Mouse (Mus musculus) MEL (cell line): Measurements from ENCODE around the gene Sgf29. TPM values are rescaled to one million over a fixed set of nuclear protein-coding genes. Genes with fewer than 3 reads are reported as not detected.

Experiments
- DNase-seq: peaks from one replicate; pipeline ENCODE4 v3.0.0; 2011; ENCODE audit warnings: low read depth, low spot score
- H3K27ac ChIP-seq: 2 replicates; pipeline ENCODE4 v1.5.1; 2012; ENCODE audit warnings: low read depth, mild to moderate bottlenecking, control low read depth, low read length, moderate library complexity; ENCODE audit not compliant: control insufficient read depth
- H3K27me3 ChIP-seq, 2 experiments: fragments of 150-350 bp in 1 of 2; sonication (generic) in 1 of 2; 2 replicates each; pipeline ENCODE4 v1.6.1; 2012; ENCODE audit warnings: low read length in 2 of 2, mild to moderate bottlenecking in 2 of 2, improper control_type of control experiment in 1 of 2, moderate library complexity in 1 of 2; ENCODE audit not compliant: insufficient read depth in 2 of 2, control insufficient read depth in 1 of 2
- H3K36me3 ChIP-seq, 2 experiments: 2 replicates each; pipeline ENCODE4 v1.6.1; 2012 to 2014; ENCODE audit warnings: low read length in 2 of 2, improper control_type of control experiment in 1 of 2, inconsistent platforms in 1 of 2, mild to moderate bottlenecking in 1 of 2; ENCODE audit not compliant: insufficient read depth in 2 of 2, control insufficient read depth in 1 of 2
- H3K4me1 ChIP-seq, 2 experiments: fragments of 150-350 bp in 1 of 2; sonication (generic) in 1 of 2; 2 replicates each; pipeline ENCODE4 v1.6.1; 2012; ENCODE audit warnings: low read length in 2 of 2, improper control_type of control experiment in 1 of 2, mild to moderate bottlenecking in 1 of 2; ENCODE audit not compliant: insufficient read depth in 2 of 2, control insufficient read depth in 1 of 2
- H3K4me3 ChIP-seq, 2 experiments: fragments of 150-350 bp in 1 of 2; sonication (generic) in 1 of 2; 2 replicates each; pipeline ENCODE4 v1.5.1; 2012; ENCODE audit warnings: low read depth in 2 of 2, low read length in 2 of 2, mild to moderate bottlenecking in 2 of 2, moderate library complexity in 2 of 2, control low read depth in 1 of 2, improper control_type of control experiment in 1 of 2; ENCODE audit not compliant: control insufficient read depth in 1 of 2, insufficient read depth in 1 of 2
- H3K79me2 ChIP-seq: 2 replicates; pipeline ENCODE4 v1.6.1; 2012; ENCODE audit warnings: mild to moderate bottlenecking, low read length, moderate library complexity; ENCODE audit not compliant: control insufficient read depth, poor library complexity, insufficient read depth
- H3K9ac ChIP-seq: 2 replicates; pipeline ENCODE4 v1.6.1; 2012; ENCODE audit warnings: low read depth, mild to moderate bottlenecking, control low read depth, low read length, moderate library complexity; ENCODE audit not compliant: control insufficient read depth, poor library complexity, severe bottlenecking
- H3K9me3 ChIP-seq: fragments of 150-350 bp; sonication (generic); replicated peaks from 2 replicates; pipeline ENCODE4 v1.6.1; 2012; ENCODE audit warnings: mild to moderate bottlenecking, low read length, improper control_type of control experiment, moderate library complexity; ENCODE audit not compliant: insufficient read depth
- BHLHE40 ChIP-seq: IDR thresholded peaks from 2 replicates; pipeline ENCODE4 v1.6.1; 2012; ENCODE audit warnings: low read depth, mild to moderate bottlenecking, inconsistent platforms, low read length, improper control_type of control experiment, borderline replicate concordance
- CHD1 ChIP-seq: IDR thresholded peaks from 2 replicates; pipeline ENCODE4 v1.6.1; 2012; ENCODE audit warnings: low read depth, mild to moderate bottlenecking, inconsistent platforms, low read length, improper control_type of control experiment
- E2F4 ChIP-seq: IDR thresholded peaks from 2 replicates; pipeline ENCODE4 v1.6.1; 2011; ENCODE audit warnings: low read depth, low read length, improper control_type of control experiment, borderline replicate concordance
- ELF1 ChIP-seq: IDR thresholded peaks from 2 replicates; pipeline ENCODE4 v1.6.1; 2014; ENCODE audit warnings: low read depth, mild to moderate bottlenecking, inconsistent platforms, low read length, improper control_type of control experiment, moderate library complexity
- EP300 ChIP-seq, 2 experiments: IDR thresholded peaks; 2 replicates each; pipeline ENCODE4 v1.6.1; 2011; ENCODE audit warnings: improper control_type of control experiment in 2 of 2, low read length in 2 of 2, low read depth in 1 of 2, mild to moderate bottlenecking in 1 of 2
- ETS1 ChIP-seq: IDR thresholded peaks from 2 replicates; pipeline ENCODE4 v1.6.1; 2012; ENCODE audit warnings: low read depth, mild to moderate bottlenecking, inconsistent platforms, low read length, improper control_type of control experiment, moderate library complexity
- MAX ChIP-seq: IDR thresholded peaks from 2 replicates; pipeline ENCODE4 v1.6.1; 2011; ENCODE audit warnings: low read length, improper control_type of control experiment
- NELFE ChIP-seq: IDR thresholded peaks from 2 replicates; pipeline ENCODE4 v1.6.1; 2011; ENCODE audit warnings: low read depth, low read length, improper control_type of control experiment
- POLR2AphosphoS5 ChIP-seq: IDR thresholded peaks from 2 replicates; pipeline ENCODE4 v1.6.1; 2012; ENCODE audit warnings: low read depth, borderline replicate concordance, mild to moderate bottlenecking, inconsistent platforms, low read length, moderate library complexity, mixed read lengths
- RAD21 ChIP-seq: IDR thresholded peaks from 2 replicates; pipeline ENCODE4 v1.6.1; 2011; ENCODE audit warnings: mild to moderate bottlenecking, low read depth, low read length, improper control_type of control experiment
- RCOR1 ChIP-seq: IDR thresholded peaks from 2 replicates; pipeline ENCODE4 v1.6.1; 2012; ENCODE audit warnings: low read depth, mild to moderate bottlenecking, inconsistent platforms, low read length, improper control_type of control experiment
- SIN3A ChIP-seq: IDR thresholded peaks from 2 replicates; pipeline ENCODE4 v1.6.1; 2012; ENCODE audit warnings: low read length, improper control_type of control experiment, inconsistent platforms
- TCF12 ChIP-seq: IDR thresholded peaks from 2 replicates; pipeline ENCODE4 v1.6.1; 2014; ENCODE audit warnings: low read depth, mild to moderate bottlenecking, inconsistent platforms, low read length, improper control_type of control experiment, moderate library complexity
- ZC3H11A ChIP-seq: IDR thresholded peaks from 2 replicates; pipeline ENCODE4 v1.6.1; 2012; ENCODE audit warnings: low read depth, mild to moderate bottlenecking, inconsistent platforms, low read length, improper control_type of control experiment
- ZKSCAN1 ChIP-seq: IDR thresholded peaks from 2 replicates; pipeline ENCODE4 v1.6.1; 2012; ENCODE audit warnings: low read depth, mild to moderate bottlenecking, inconsistent platforms, low read length, improper control_type of control experiment, moderate library complexity
- ZNF384 ChIP-seq: IDR thresholded peaks from 2 replicates; pipeline ENCODE4 v1.6.1; 2012; ENCODE audit warnings: low read depth, mild to moderate bottlenecking, inconsistent platforms, low read length, improper control_type of control experiment
- polyA plus RNA-seq, 2 experiments: library from polyadenylated mRNA; stranded (reverse) in 1 of 2; unstranded in 1 of 2; fragments of >175 nt in 1 of 2; fragments of >200 nt in 1 of 2; gene quantifications; 2 replicates each; pipeline versions ENCODE4 v1.2.1 to v1.2.4; 2012; ENCODE audit warnings: low replicate concordance in 2 of 2, low read depth in 1 of 2; ENCODE audit not compliant: insufficient read length in 2 of 2, insufficient read depth in 1 of 2, missing spikeins in 1 of 2
- total RNA-seq: library from RNA; depleted of rRNA; stranded (reverse); fragments of 300-350 nt; gene quantifications from 2 replicates; pipeline ENCODE4 v1.2.3, GENCODE M21; 2012

Gene Sgf29
- total and polyA plus RNA-seq, 3 experiments: 81.7 to 117 TPM; not detected in 1

GRCm38 (mm10) chr7:126663646-126664045 lies 14.5 kb downstream of the Sgf29 start:
- H3K27me3 ChIP-seq: no peaks in the 10 kb centered on the region
- no peak overlapping the region for H3K27ac ChIP-seq
- TF ChIP-seq MAX: no peak
- TF ChIP-seq CHD1: no peak
- no peak for TF ChIP-seq E2F4
- no peak for TF ChIP-seq ZC3H11A
- no peak for TF ChIP-seq RCOR1
- no peak for TF ChIP-seq EP300 (IDR thresholded peaks at IDR 0.05; ENCODE audit: low read depth in 1 of 2, low read length in 2 of 2)
- TF ChIP-seq ELF1: no peak
- no peak for TF ChIP-seq RAD21
- DNase-seq: no peak
- no peaks in the 10 kb centered on the region for H3K9me3 ChIP-seq
- H3K79me2 ChIP-seq: no peaks in the 10 kb centered on the region
- H3K36me3 ChIP-seq: peaks cover 0 to 13% of the 10 kb centered on the region in 2 experiments; a peak in 1 of 4 replicates
- H3K9ac ChIP-seq: no peak overlapping the region
- H3K4me3 ChIP-seq: no peak overlapping the region
- H3K4me1 ChIP-seq: no peaks in the 10 kb centered on the region

GRCm38 (mm10) chr7:126665269-126665668 lies 16.2 kb downstream of the Sgf29 start:
- Histone ChIP-seq H3K9ac (no peak overlapping the region), H3K27me3 (no peaks in the 10 kb centered on the region), H3K27ac (no peak overlapping the region), H3K4me1 (no peaks in the 10 kb centered on the region), H3K4me3 (no peak overlapping the region), H3K36me3 (peaks cover 0 to 16% of the 10 kb centered on the region in 2 experiments; a peak in 2 of 4 replicates), H3K9me3 (no peaks in the 10 kb centered on the region), H3K79me2 (no peaks in the 10 kb centered on the region)
- no peak for DNase-seq
- TF ChIP-seq BHLHE40 (no peak), RCOR1 (no peak), ETS1 (no peak), SIN3A (no peak), E2F4 (no peak), POLR2AphosphoS5 (no peak), ZKSCAN1 (no peak)

- TF ChIP-seq EP300 (IDR thresholded peaks at IDR 0.05; ENCODE audit: low read depth in 1 of 2, low read length in 2 of 2): no peak
- TF ChIP-seq MAX: no peak
- no peak for TF ChIP-seq ZKSCAN1
- TF ChIP-seq TCF12: no peak
- TF ChIP-seq ZNF384: no peak
- no peak for TF ChIP-seq NELFE
- Histone ChIP-seq H3K4me3 (no peak overlapping the region), H3K9me3 (no peaks in the 10 kb centered on the region), H3K4me1 (no peaks in the 10 kb centered on the region), H3K36me3 (peaks cover 0 to 16% of the 10 kb centered on the region in 2 experiments; a peak in 2 of 4 replicates), H3K27ac (no peak overlapping the region), H3K9ac (no peak overlapping the region), H3K27me3 (no peaks in the 10 kb centered on the region), H3K79me2 (no peaks in the 10 kb centered on the region)
- DNase-seq: no peak
Observed at GRCm38 (mm10) chr7:126667495-126668090, 18.5 kb downstream of the Sgf29 start.
